Mouse (Mus musculus): ENCODE data around the gene Epo. TPM values are rescaled to one million over a fixed set of nuclear protein-coding genes. Genes with fewer than 3 reads are reported as not detected.
A peak's percentile ranks its signal among the peaks of the same experiment; 100 is the strongest.

Epo gene
- total RNA-seq, 1 experiment: 0.36 TPM

DNA sequence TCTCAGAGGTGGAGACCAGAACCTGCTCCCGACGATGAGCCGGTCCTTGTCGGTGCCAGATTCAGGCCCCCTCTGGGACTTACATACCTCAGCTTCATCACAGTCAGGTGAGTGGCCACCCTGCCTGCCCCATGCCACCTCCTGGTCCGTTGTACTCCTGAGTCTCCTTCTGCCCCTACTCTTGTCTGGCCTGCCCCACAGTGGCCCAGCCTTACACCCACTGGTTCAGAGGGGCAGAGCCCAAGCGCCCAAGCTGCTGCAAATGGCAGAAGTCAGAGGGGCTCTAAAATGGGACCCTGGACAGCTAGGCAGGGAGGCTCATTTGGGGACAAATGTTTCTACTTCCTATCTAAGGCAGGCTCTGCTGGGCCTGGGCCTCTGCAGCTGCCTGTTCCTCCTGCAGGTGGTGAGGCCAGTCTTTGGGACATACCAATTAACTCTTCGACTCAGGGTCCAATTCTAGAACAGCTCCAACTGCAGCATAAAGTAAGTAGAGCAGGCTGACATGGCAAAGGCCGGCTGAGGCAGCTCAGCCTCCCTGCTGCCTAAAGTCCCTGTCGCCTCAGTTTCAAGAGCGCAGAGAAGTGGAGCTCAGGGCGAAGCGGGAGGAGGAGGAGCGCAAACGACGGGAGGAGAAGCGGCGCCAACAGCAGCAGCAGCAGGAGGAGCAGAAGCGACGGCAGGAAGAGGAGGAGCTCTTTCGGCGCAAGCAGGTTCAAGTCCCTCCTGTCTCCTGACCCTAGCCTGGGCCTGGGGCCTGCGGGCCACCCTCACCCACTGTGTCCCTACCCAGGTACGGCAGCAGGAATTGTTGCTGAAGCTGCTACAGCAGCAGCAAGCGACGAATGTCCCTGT, 9.4 kb downstream of the Epo start:
- Histone ChIP-seq H3K9ac (ENCODE audit: insufficient read depth, low read depth, low read length, poor library complexity, severe bottlenecking) (peak overlapping the region; percentile 27; the same call in 1 of the 2 replicates), H3K36me3 (ENCODE audit: control insufficient read depth, insufficient read depth, low read length, poor library complexity, severe bottlenecking) (peaks cover 94% of the 10 kb centered on the region), H3K4me1 (ENCODE audit: control insufficient read depth in 2 of 2, insufficient read depth in 2 of 2, low read length in 2 of 2, poor library complexity in 1 of 2) (peaks cover 4 to 60% of the 10 kb centered on the region in 2 experiments; a peak in 3 of 4 replicates), H3K4me3 (ENCODE audit: insufficient read depth in 1 of 2, low read depth in 1 of 2, low read length in 2 of 2, poor library complexity in 1 of 2, severe bottlenecking in 1 of 2) (no peak overlapping the region), H3K9me3 (ENCODE audit: control insufficient read depth, insufficient read depth, low read depth, low read length) (no peaks in the 10 kb centered on the region), H3K27ac (ENCODE audit: insufficient read depth, low read depth, low read length, poor library complexity, severe bottlenecking) (no peak overlapping the region)
- DNase-seq (ENCODE audit: low read depth, low spot score): no peak
- no peak for TF ChIP-seq ZNF384 (IDR thresholded peaks at IDR 0.05; ENCODE audit: low read depth, low read length)
- TF ChIP-seq HCFC1 (IDR thresholded peaks at IDR 0.05; ENCODE audit: borderline replicate concordance, insufficient read depth, low read length): no peak
- TF ChIP-seq ZC3H11A (IDR thresholded peaks at IDR 0.05; ENCODE audit: borderline replicate concordance, low read depth, low read length): no peak
- TF ChIP-seq CHD2 (IDR thresholded peaks at IDR 0.05; ENCODE audit: low read depth, low read length): no peak
- in situ Hi-C loops (cut with MboI; ENCODE audit: low sequenced_read_pairs in 2 of 2, unreplicated experiment in 2 of 2): no loop called here

DNA sequence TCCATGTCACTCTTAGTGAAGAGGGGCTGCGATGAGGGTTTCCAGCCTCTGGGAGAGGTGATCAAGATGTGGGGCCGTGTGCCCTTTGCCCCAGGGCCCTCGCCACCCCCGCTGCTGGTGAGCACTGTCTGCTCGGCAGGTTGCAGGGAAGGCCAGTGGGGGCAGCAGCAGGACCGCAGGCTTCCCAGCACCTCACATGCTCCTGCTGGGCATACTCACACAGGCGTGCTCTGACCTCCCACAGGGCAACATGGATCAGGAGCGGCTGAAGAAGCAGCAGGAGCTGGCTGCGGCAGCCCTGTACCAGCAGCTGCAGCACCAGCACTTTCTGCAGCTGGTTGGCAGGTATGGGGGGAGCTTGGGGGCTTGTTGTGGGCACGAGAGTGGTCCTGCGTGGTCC, 10.3 kb downstream of the Epo start:
- no peak overlapping the region for H3K4me3 ChIP-seq (ENCODE audit: insufficient read depth in 1 of 2, low read depth in 1 of 2, low read length in 2 of 2, poor library complexity in 1 of 2, severe bottlenecking in 1 of 2)
- H3K9ac ChIP-seq (ENCODE audit: insufficient read depth, low read depth, low read length, poor library complexity, severe bottlenecking): no peak overlapping the region
- H3K27ac ChIP-seq (ENCODE audit: insufficient read depth, low read depth, low read length, poor library complexity, severe bottlenecking): no peak overlapping the region
- H3K9me3 ChIP-seq (ENCODE audit: control insufficient read depth, insufficient read depth, low read depth, low read length): no peaks in the 10 kb centered on the region
- no peak for DNase-seq (ENCODE audit: low read depth, low spot score)
- no peak for TF ChIP-seq CHD2 (IDR thresholded peaks at IDR 0.05; ENCODE audit: low read depth, low read length)
- TF ChIP-seq MAFK (IDR thresholded peaks at IDR 0.05; ENCODE audit: insufficient read depth, low read depth, low read length): no peak
- TF ChIP-seq HCFC1 (IDR thresholded peaks at IDR 0.05; ENCODE audit: borderline replicate concordance, insufficient read depth, low read length): no peak
- no peak for TF ChIP-seq ZNF384 (IDR thresholded peaks at IDR 0.05; ENCODE audit: low read depth, low read length)
- no peak for TF ChIP-seq ZC3H11A (IDR thresholded peaks at IDR 0.05; ENCODE audit: borderline replicate concordance, low read depth, low read length)
- peaks cover 90% of the 10 kb centered on the region for H3K36me3 ChIP-seq (ENCODE audit: control insufficient read depth, insufficient read depth, low read length, poor library complexity, severe bottlenecking)
- peaks cover 4 to 60% of the 10 kb centered on the region in 2 experiments; a peak in 3 of 4 replicates for H3K4me1 ChIP-seq (ENCODE audit: control insufficient read depth in 2 of 2, insufficient read depth in 2 of 2, low read length in 2 of 2, poor library complexity in 1 of 2)
- in situ Hi-C loops (cut with MboI; ENCODE audit: low sequenced_read_pairs in 2 of 2, unreplicated experiment in 2 of 2): no loop called here

- H3K9ac ChIP-seq (ENCODE audit: insufficient read depth, low read depth, low read length, poor library complexity, severe bottlenecking): no peak overlapping the region
- no peaks in the 10 kb centered on the region for H3K9me3 ChIP-seq (ENCODE audit: control insufficient read depth, insufficient read depth, low read depth, low read length)
- no peak for TF ChIP-seq ZC3H11A (IDR thresholded peaks at IDR 0.05; ENCODE audit: borderline replicate concordance, low read depth, low read length)
- no peak for DNase-seq (ENCODE audit: low read depth, low spot score)
- H3K4me1 ChIP-seq (ENCODE audit: control insufficient read depth in 2 of 2, insufficient read depth in 2 of 2, low read length in 2 of 2, poor library complexity in 1 of 2): peaks cover 6 to 60% of the 10 kb centered on the region in 2 experiments; a peak in 3 of 4 replicates
- H3K36me3 ChIP-seq (ENCODE audit: control insufficient read depth, insufficient read depth, low read length, poor library complexity, severe bottlenecking): peaks cover 88% of the 10 kb centered on the region
- no peak overlapping the region for H3K27ac ChIP-seq (ENCODE audit: insufficient read depth, low read depth, low read length, poor library complexity, severe bottlenecking)
- in situ Hi-C loops (cut with MboI; ENCODE audit: low sequenced_read_pairs in 2 of 2, unreplicated experiment in 2 of 2): no loop called here
- H3K4me3 ChIP-seq (ENCODE audit: insufficient read depth in 1 of 2, low read depth in 1 of 2, low read length in 2 of 2, poor library complexity in 1 of 2, severe bottlenecking in 1 of 2): no peak overlapping the region
Observed at GRCm38 (mm10) chr5:137521861-137522260, 11.2 kb downstream of the Epo start.

DNA sequence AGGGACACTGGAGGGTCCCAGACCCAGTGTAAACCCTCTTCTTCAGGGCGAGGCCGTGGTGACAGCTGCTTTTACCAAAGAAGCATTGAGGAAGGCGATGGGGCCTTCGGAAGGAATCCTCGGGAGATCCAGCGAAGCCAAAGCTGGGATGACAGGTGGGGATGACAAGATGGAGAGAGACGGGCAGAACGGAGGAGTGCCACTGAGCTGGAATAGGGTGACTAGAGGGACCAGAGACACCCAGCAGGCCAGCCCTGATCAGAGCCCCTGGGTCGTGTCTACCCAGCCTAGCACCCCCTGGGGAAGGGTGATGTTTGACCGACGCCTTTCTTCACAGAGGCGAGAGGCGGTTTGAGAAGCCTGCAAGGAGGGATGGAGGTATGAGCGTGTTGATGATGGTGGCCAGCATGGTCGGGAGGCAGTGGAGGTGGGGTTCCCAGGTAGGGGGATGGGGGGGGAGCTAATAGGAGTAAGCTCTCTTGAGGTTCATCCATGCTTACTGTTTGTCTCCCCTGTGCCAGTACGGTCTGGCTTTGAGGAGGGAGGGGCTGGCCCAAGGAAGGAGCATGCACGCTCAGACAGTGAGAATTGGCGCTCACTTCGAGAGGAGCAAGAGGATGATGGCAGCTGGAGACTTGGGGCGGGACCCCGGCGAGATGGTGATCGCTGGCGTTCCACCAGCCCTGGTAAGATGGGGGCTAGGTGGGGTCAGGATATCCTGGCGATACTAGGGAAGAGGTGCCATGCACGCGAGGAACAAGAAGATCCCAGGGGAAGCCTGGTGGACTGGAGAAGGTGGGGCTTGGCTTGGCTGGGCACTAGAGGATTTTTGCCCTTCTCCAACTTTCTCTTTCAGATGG, 13.1 kb downstream of the Epo start:
- Histone ChIP-seq H3K4me3 (ENCODE audit: insufficient read depth in 1 of 2, low read depth in 1 of 2, low read length in 2 of 2, poor library complexity in 1 of 2, severe bottlenecking in 1 of 2) (no peak overlapping the region), H3K4me1 (ENCODE audit: control insufficient read depth in 2 of 2, insufficient read depth in 2 of 2, low read length in 2 of 2, poor library complexity in 1 of 2) (peaks cover 8 to 53% of the 10 kb centered on the region in 2 experiments), H3K9me3 (ENCODE audit: control insufficient read depth, insufficient read depth, low read depth, low read length) (no peaks in the 10 kb centered on the region), H3K27ac (ENCODE audit: insufficient read depth, low read depth, low read length, poor library complexity, severe bottlenecking) (no peak overlapping the region), H3K36me3 (ENCODE audit: control insufficient read depth, insufficient read depth, low read length, poor library complexity, severe bottlenecking) (peaks cover 70% of the 10 kb centered on the region), H3K9ac (ENCODE audit: insufficient read depth, low read depth, low read length, poor library complexity, severe bottlenecking) (0 out of 2 replicates have a peak overlapping the region, but pooled peaks have one; percentile 6)
- DNase-seq (ENCODE audit: low read depth, low spot score): no peak
- TF ChIP-seq HCFC1 (IDR thresholded peaks at IDR 0.05; ENCODE audit: borderline replicate concordance, insufficient read depth, low read length): no peak
- in situ Hi-C loops (cut with MboI; ENCODE audit: low sequenced_read_pairs in 2 of 2, unreplicated experiment in 2 of 2): no loop called here

All from ES-E14 (cell line).